ENCODE assay signal across 10 mouse cellular contexts in genomic region chr1:125663104-125663503, GRCm38 (mm10). TPM values are rescaled to one million over a fixed set of nuclear protein-coding genes. Genes with fewer than 3 reads are reported as not detected.
A peak's percentile ranks its signal among the peaks of the same experiment; 100 is the strongest.
DNase-seq lines count a peak whose midpoint lies in the region; ATAC-seq and TF ChIP-seq lines count a peak whose summit lies in the region.
"Had no signal": no experiment of that assay in that cellular context is flagged by ENCODE, and none has a peak within 500 bp of the region (broad histone marks: within the 10 kb centered on the region; RNA-seq: fewer than 3 reads in every experiment).

No protein-coding gene starts in this region.

- H3K4me3 ChIP-seq in kidney, adult 2 months (ENCODE audit: insufficient read depth, low read depth, low read length): no peak overlapping the region
- H3K4me3 ChIP-seq in kidney, embryonic 14.5 days (ENCODE audit: low read length): no peak overlapping the region
- H3K4me3 ChIP-seq in liver, embryonic 14.5 days (ENCODE audit: insufficient read depth in 1 of 2, low read depth in 2 of 2, low read length in 2 of 2): no peak overlapping the region
- no peak overlapping the region for H3K4me3 ChIP-seq in stomach, postnatal 0 days (ENCODE audit: low read depth, low read length)
- H3K4me3 ChIP-seq in cerebellum, adult 2 months (replicated peaks; ENCODE audit: insufficient read depth, low read depth, low read length): no peak overlapping the region

- H3K36me3 ChIP-seq in kidney, adult 2 months (ENCODE audit: control insufficient read depth, insufficient read depth, low read length): no peaks in the 10 kb centered on the region
- H3K36me3 ChIP-seq in kidney, embryonic 14.5 days (ENCODE audit: control insufficient read depth, insufficient read depth, low read length): no peaks in the 10 kb centered on the region
- H3K36me3 ChIP-seq in liver, embryonic 14.5 days (replicated peaks; ENCODE audit: control insufficient read depth, insufficient read depth, low read depth): no peaks in the 10 kb centered on the region
- no peaks in the 10 kb centered on the region for H3K36me3 ChIP-seq in stomach, postnatal 0 days (ENCODE audit: control insufficient read depth, insufficient read depth, low read length)

- WGBS in kidney, adult 2 months: 42% methylated on average over 4 of the region's 4 CpGs
- WGBS in kidney, embryonic 14.5 days: 50% methylated on average over 4 of the region's 4 CpGs
- WGBS in liver, embryonic 14.5 days (ENCODE audit: insufficient replicate concordance): 6% methylated on average over 4 of the region's 4 CpGs
- 39% methylated on average over 4 of the region's 4 CpGs for WGBS in stomach, postnatal 0 days
- WGBS in cerebellum, adult 2 months: 23% methylated on average over 4 of the region's 4 CpGs

- no peaks in the 10 kb centered on the region for H3K4me1 ChIP-seq in kidney, adult 2 months (ENCODE audit: control insufficient read depth, insufficient read depth, low read length)
- no peaks in the 10 kb centered on the region for H3K4me1 ChIP-seq in kidney, embryonic 14.5 days (ENCODE audit: control insufficient read depth, insufficient read depth, low read length)
- peaks cover 0 to 6% of the 10 kb centered on the region in 2 experiments; a peak in 2 of 4 replicates for H3K4me1 ChIP-seq in liver, embryonic 14.5 days (replicated peaks; ENCODE audit: control insufficient read depth in 2 of 2, insufficient read depth in 2 of 2, low read length in 1 of 2)
- no peaks in the 10 kb centered on the region for H3K4me1 ChIP-seq in stomach, postnatal 0 days (replicated peaks; ENCODE audit: control insufficient read depth, insufficient read depth)
- no peaks in the 10 kb centered on the region for H3K4me1 ChIP-seq in cerebellum, adult 2 months (ENCODE audit: control insufficient read depth, insufficient read depth, low read length)

- no peak overlapping the region for H3K9ac ChIP-seq in kidney, embryonic 14.5 days (ENCODE audit: low read depth, low read length)
- H3K9ac ChIP-seq in liver, embryonic 14.5 days (replicated peaks): no peak overlapping the region
- H3K9ac ChIP-seq in stomach, postnatal 0 days (ENCODE audit: low read length): no peak overlapping the region

- TF ChIP-seq CTCF in kidney, adult 2 months (conservative IDR thresholded peaks at IDR 0.05; ENCODE audit: insufficient read depth, insufficient read length, low read depth, low read length): no peak
- TF ChIP-seq CTCF in liver, embryonic 14.5 days (IDR thresholded peaks at IDR 0.05; ENCODE audit: low read depth): no peak
- TF ChIP-seq CTCF in stomach, postnatal 0 days (IDR thresholded peaks at IDR 0.05; ENCODE audit: low read depth): no peak
- no peak for TF ChIP-seq CTCF in cerebellum, adult 2 months (IDR thresholded peaks at IDR 0.05; ENCODE audit: borderline replicate concordance, insufficient read depth, low read depth, low read length)

- H3K27me3 ChIP-seq in kidney, adult 2 months (replicated peaks; ENCODE audit: control insufficient read depth, insufficient read depth, low read length): no peaks in the 10 kb centered on the region
- no peaks in the 10 kb centered on the region for H3K27me3 ChIP-seq in kidney, embryonic 14.5 days (ENCODE audit: control insufficient read depth, insufficient read depth, low read length)
- no peaks in the 10 kb centered on the region for H3K27me3 ChIP-seq in liver, embryonic 14.5 days (ENCODE audit: control insufficient read depth, insufficient read depth, low read length)
- H3K27me3 ChIP-seq in stomach, postnatal 0 days (ENCODE audit: control insufficient read depth, insufficient read depth, low read length): no peaks in the 10 kb centered on the region
- H3K27me3 ChIP-seq in cerebellum, adult 2 months (ENCODE audit: control insufficient read depth, insufficient read depth, low read length): no peaks in the 10 kb centered on the region; the same call in 1 of the 2 replicates

- ATAC-seq in kidney, embryonic 14.5 days (ENCODE audit: low FRiP score, low TSS enrichment): no peak
- ATAC-seq in liver, embryonic 14.5 days (ENCODE audit: insufficient read depth): peak; percentile 51; the same call in 1 of the 2 replicates
- ATAC-seq in stomach, postnatal 0 days (ENCODE audit: low FRiP score, low TSS enrichment): peak; percentile 53; the same call in 1 of the 2 replicates

- intact Hi-C loops in heart, postnatal 10 days (cut with DNase I): loop anchor here (10.0 kb wide), 2 partner anchors 148 to 278 kb away; no protein-coding TSS in a partner anchor

- no peak overlapping the region for H3K4me2 ChIP-seq in kidney, embryonic 14.5 days (replicated peaks; ENCODE audit: low read depth, low read length)
- H3K4me2 ChIP-seq in liver, embryonic 14.5 days (ENCODE audit: low read depth): no peak overlapping the region
- no peak overlapping the region for H3K4me2 ChIP-seq in stomach, postnatal 0 days (replicated peaks; ENCODE audit: low read depth)

- TF ChIP-seq EP300 in liver, embryonic 14.5 days (IDR thresholded peaks at IDR 0.05; ENCODE audit: low read depth): no peak
- TF ChIP-seq EP300 in stomach, postnatal 0 days (optimal IDR thresholded peaks at IDR 0.05): no peak

- TF ChIP-seq POLR2A in kidney, adult 2 months (IDR thresholded peaks at IDR 0.05; ENCODE audit: low read depth, low read length): no peak
- TF ChIP-seq POLR2A in cerebellum, adult 2 months (IDR thresholded peaks at IDR 0.05; ENCODE audit: borderline replicate concordance, insufficient read depth, low read length): no peak

- DNase-seq in kidney, adult 2 months: peak; percentile 64
- peak; percentile 88 to 91 for DNase-seq in heart, postnatal 10 days
- DNase-seq in liver, embryonic 14.5 days (ENCODE audit: low read depth in 3 of 3, low spot score in 3 of 3): no peak
- DNase-seq in stomach, postnatal 0 days (ENCODE audit: low spot score): no peak
- DNase-seq in cerebellum, adult 2 months: no peak
- no peak for DNase-seq in c-Kit-positive CD71-positive TER-119-positive erythroid progenitor cells, embryonic 14.5 days (ENCODE audit: low spot score)
- DNase-seq in frontal cortex, postnatal 14 days (ENCODE audit: low spot score in 2 of 2): no peak

- H3K9me3 ChIP-seq in kidney, embryonic 14.5 days (ENCODE audit: control insufficient read depth, low read length): no peaks in the 10 kb centered on the region
- no peaks in the 10 kb centered on the region for H3K9me3 ChIP-seq in liver, embryonic 14.5 days (ENCODE audit: control insufficient read depth, low read length)
- no peaks in the 10 kb centered on the region for H3K9me3 ChIP-seq in stomach, postnatal 0 days (ENCODE audit: control insufficient read depth, low read length)

- no peak overlapping the region for H3K27ac ChIP-seq in kidney, adult 2 months (ENCODE audit: insufficient read depth, low read depth, low read length)
- H3K27ac ChIP-seq in kidney, embryonic 14.5 days (ENCODE audit: low read depth, low read length): no peak overlapping the region
- no peak overlapping the region for H3K27ac ChIP-seq in liver, embryonic 14.5 days
- H3K27ac ChIP-seq in stomach, postnatal 0 days (replicated peaks): no peak overlapping the region
- no peak overlapping the region for H3K27ac ChIP-seq in cerebellum, adult 2 months (ENCODE audit: insufficient read depth, low read length)
- H3K27ac ChIP-seq: macrophage had no signal

RNA-seq across cellular contexts. Expression of gene Gpr39, which starts 13.7 kb away (rescaled TPM):
- polyA plus RNA-seq in kidney, adult 2 months (2012; rRNA removed): 3.2 and 4.0 TPM in 2 replicates
- polyA plus RNA-seq in kidney, embryonic 14.5 days (2014; fragmentation: Nextera tagmentation; extraction: Ambion mirVana): 2.8 and 3.7 TPM in 2 replicates
- 1 to 10 TPM in 1 of 2 experiments, under 1 TPM in 1; 0.69 to 1.0 TPM for total RNA-seq in heart, postnatal 10 days (2021)
- 2.2 and 2.4 TPM in 2 replicates for polyA plus RNA-seq in liver, embryonic 14.5 days (2012; rRNA removed)
- polyA plus RNA-seq in liver, embryonic 14.5 days (2014; fragmentation: Nextera tagmentation; extraction: Ambion mirVana): 2.8 and 3.0 TPM in 2 replicates
- 10.2 and 10.4 TPM in 2 replicates for polyA plus RNA-seq in stomach, postnatal 0 days (2015; fragmentation: Nextera tagmentation; extraction: Ambion mirVana)
- polyA plus RNA-seq in cerebellum, adult 2 months (2012; rRNA removed): 0.03 and 0.11 TPM in 2 replicates
- total RNA-seq: gastrocnemius, postnatal 4 days had no signal
- polyA plus RNA-seq: macrophage had no signal

Comparison
In these comparisons a context has a peak if more than half of its experiments do, and no peak if none do; other contexts are left out.
1. DNase-seq: peak in kidney, adult 2 months (single experiment) and heart, postnatal 10 days (2 of 2); none in liver, embryonic 14.5 days (0 of 3), stomach, postnatal 0 days (single experiment), cerebellum, adult 2 months (0 of 2), c-Kit-positive CD71-positive TER-119-positive erythroid progenitor cells, embryonic 14.5 days (single experiment) and frontal cortex, postnatal 14 days (0 of 2).